Mouse (Mus musculus) right cerebral cortex, adult 18-20 months (tissue): ENCODE data around the gene Ranbp3l.

Experiments
- DNase-seq: peaks from one replicate; pipeline ENCODE4 v3.0.0; 2022; ENCODE audit warnings: mixed read lengths

Gene Ranbp3l

GRCm38 (mm10) chr15:9100446-9101077, 132.8 kb downstream of the Ranbp3l start:
- peak; percentile 21 for DNase-seq

GRCm38 (mm10) chr15:9106303-9107074, 138.7 kb downstream of the Ranbp3l start:
- no peak for DNase-seq

- no peak for DNase-seq
Observed at GRCm38 (mm10) chr15:9110526-9111347, 143.0 kb downstream of the Ranbp3l start.

GRCm38 (mm10) chr15:9111648-9112047, 143.9 kb downstream of the Ranbp3l start:
- no peak for DNase-seq

GRCm38 (mm10) chr15:9113556-9113955, 145.8 kb downstream of the Ranbp3l start:
- no peak for DNase-seq

GRCm38 (mm10) chr15:9114131-9114530, 146.4 kb downstream of the Ranbp3l start:
- no peak for DNase-seq

GRCm38 (mm10) chr15:9114599-9114998, 146.8 kb downstream of the Ranbp3l start:
- DNase-seq, result no peak
